Mouse (Mus musculus) ovary, postnatal 10 days (tissue): ENCODE results near the gene Tmem104.
A peak's percentile ranks its signal among the peaks of the same experiment; 100 is the strongest.

Source experiments
- DNase-seq: peaks from one replicate; pipeline ENCODE4 v3.0.0; 2022; ENCODE audit warnings: low spot score

The Tmem104 gene

DNA sequence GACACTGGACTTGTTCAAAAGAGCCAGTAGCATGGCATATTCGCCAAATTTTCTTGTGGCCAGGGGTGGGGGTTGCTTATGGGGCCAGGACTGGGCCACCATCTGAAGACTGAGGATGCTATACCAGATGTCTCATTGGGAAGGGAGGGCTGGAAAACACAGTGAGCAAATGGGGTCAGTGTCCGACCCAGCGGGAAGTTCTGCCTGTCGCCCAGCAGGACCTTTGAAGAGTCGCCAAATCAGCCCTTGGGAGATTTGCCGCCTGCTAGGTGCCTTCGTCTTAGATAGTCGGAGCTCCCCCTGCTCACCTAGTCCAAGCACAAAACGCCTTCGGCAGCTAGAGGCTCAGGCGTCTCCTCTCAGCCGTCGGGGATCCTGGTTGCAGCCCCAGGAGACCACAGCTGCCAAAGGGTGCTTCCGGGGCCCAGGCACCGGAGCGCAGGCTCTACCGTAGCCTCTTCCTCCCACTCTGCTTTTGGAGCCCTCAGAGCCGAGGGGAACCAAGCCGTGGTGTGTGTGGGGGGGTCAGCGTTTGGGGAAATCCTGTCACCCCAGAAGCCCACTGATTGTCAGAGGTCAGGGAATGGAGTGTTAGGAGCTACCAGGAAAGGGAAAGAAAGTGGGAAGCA is 78.6 kb downstream of the Tmem104 start:
- DNase-seq: no peak

- DNase-seq: no peak
Observed at GRCm38 (mm10) chr11:115266400-115266778, 79.1 kb downstream of the Tmem104 start.

- DNase-seq: no peak
Observed at GRCm38 (mm10) chr11:115267061-115267883, 80.0 kb downstream of the Tmem104 start, which contains the start of gene Grin2c. Grin2c (minus strand) TSS chr11:115267243.

DNA sequence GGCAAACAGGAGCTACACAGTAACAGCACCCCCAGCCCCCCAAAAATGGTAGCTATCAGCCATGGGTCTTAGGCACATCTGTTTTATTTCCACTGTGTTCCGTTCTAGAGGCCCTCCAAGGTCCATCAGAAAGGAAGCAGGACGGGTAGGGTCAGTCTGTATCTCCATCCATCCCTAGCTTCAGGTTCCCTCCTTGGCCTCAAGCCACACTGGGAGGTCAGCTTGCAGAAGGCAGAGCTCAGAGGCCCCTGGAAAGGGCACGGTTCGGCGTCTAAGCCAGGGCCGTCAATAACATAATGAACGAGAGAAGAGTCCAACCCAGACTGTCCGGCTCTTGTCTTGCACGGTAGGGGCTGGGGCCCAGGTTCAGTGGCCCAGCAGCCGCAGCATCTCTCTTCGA is 80.7 kb downstream of the Tmem104 start:
- DNase-seq: no peak

DNA sequence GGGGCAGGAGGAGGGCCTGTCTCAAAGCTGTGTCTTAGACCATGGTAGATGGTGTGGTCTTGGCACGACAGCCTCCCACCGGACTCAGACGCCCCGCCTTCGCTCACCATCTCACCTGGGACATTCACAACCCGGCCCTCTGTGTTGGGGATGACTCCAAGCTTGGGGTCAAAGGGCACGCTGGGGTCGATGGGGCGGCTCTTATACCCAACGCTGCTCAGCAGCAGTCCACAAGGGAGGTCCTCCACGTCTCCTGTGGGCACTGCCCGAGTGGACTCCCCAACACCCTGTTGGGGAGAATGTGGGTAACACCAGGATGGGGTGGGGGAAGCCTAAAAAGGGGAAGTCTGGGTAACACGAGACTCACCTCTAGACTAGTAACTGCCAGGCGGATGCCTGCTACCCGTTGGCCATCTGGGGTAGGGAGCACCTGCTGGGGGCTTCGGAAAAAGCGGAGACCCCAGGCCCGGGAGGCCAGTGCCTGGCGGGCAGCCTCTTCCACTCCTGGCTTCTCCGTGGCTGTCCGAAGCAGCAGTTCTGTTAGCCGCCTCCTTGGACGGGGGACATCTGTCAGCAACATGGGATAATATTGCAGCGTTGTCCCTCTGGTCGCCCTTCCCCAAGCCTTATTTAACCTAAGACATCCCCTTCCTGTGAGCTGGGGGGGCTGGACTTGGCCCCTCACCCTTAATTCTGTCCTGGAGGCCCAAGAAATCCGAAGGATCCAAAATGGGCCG is 82.2 kb downstream of the Tmem104 start:
- DNase-seq: no peak

DNA sequence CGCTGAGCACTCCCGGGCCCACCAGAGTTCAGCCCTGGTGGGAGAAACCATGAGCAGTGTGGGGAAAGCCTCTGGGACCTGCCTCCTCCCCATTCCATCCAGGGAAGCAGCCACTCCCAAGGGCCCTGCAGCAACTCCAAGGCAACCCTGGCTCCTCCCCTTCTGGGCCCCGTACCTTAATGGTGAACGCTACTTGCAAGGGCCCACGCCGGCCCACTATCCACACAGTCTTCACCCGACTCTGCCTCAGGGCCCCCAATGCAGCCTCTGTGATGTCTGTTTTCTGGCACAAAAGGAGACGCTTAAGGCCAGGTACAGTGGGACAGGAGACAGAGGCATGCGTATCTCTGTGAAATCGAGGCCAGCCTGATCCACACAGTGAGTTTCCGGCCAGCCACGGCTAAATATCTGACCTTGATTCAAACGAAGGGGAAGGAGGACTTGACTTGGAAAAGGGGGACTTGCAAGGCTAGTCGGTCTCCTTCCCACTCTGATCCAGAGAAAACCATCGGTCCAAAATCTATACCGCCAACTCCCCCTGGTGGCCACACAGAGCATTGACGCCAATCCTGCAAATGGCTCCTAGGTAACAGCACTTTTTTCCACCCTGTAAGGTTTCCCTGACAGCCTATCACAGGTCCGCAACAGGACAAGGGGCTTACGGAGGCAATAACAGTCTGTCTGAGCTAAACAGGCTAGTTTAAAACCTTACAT is 83.0 kb downstream of the Tmem104 start:
- peak; percentile 69 for DNase-seq

GRCm38 (mm10) chr11:115271052-115271451 is 83.8 kb downstream of the Tmem104 start:
- no peak for DNase-seq

DNA sequence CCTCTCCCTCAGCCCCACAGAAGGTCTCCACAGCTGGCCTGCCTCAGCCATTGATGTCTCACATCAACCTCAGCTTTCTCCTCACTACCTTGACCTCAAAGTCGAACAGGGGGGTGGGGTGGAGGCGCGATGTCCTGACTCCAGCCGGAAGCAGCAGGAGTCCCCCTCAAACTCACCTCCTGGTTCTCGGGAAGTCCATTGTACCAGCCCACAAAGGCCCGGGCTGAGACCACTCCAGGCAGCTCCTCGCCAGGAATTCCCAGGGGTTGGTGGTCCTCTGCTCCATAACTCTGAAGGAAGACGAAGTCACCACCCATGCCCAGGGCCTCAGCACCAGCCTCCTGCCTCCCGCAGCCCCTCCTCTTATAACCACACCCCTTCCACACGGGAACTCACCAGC is 84.2 kb downstream of the Tmem104 start:
- no peak for DNase-seq

DNA sequence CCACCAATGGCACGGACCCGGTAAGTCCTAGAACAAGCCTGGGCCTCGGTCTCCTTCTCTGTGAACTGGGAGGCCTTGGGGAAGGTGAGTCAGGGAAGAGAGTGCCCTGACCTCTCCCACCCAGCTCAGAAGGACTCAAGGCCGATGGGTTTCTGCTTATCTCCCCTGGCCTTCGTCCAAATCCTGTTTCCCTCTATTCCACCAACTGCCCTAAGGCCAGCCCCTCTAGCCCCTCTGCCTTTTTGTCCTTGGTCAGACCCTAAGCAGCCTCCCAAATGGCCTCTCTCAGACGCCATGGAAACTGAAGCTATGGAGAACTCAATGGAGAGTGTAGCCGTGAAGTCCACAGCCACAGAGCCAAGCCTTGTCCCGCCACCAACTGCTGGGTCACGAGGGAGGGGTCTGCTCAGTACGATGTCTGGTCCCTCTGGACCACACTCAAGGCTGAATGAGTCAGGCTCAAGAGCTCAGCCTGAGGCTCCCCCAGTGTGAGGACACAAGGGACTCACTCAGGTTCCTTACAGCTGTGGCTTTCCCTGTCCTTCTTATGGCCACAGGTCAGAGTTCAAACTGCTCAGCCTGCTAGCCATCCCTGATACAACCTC is 85.7 kb downstream of the Tmem104 start:
- DNase-seq: no peak

- no peak for DNase-seq
Observed at GRCm38 (mm10) chr11:115273735-115274134, 86.4 kb downstream of the Tmem104 start.

GRCm38 (mm10) chr11:115274178-115274577 is 86.9 kb downstream of the Tmem104 start:
- DNase-seq: no peak

DNA sequence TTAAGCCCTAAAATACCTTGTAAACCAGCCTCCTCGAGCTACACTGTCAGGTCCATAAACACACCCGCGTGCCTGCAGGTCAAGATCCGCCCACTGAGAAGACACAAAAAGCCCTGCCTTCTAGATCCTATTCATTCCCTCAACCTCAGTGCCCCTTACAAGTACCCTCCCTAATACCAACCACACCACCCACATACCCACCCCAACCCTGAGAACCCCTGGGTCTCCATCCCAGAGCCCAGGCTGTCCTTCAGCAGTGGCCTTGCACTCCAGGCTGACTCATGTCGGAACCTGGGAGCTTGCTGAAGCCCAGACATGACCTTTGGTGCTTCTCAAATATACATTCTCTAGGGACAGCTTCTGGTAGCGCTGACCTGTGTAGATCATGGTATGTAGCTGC is 87.5 kb downstream of the Tmem104 start:
- no peak for DNase-seq

DNA sequence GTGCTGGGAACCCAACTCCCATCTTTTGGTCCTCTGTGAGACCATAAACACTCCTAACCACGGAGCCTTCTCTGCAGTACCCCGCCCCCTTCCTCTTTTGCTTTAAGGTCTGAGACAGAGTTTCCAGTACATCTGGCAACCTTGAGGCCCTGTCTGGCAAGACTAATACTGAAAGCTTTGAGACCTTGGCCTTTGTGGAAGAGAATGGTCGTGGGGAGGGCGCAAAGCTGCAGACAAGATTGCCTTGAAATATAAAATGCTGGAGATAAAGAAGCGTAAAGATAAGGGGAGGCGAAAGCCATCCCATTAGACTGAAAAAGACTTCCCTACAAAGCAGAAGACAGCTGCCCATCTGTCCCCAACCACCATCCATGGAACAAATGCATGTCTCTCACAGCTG is 88.2 kb downstream of the Tmem104 start:
- no peak for DNase-seq

- no peak for DNase-seq
Observed at GRCm38 (mm10) chr11:115275954-115276353, 88.7 kb downstream of the Tmem104 start.

- DNase-seq: peak; percentile 86
Observed at GRCm38 (mm10) chr11:115276780-115277603, 89.7 kb downstream of the Tmem104 start, which contains the start of gene Fdxr. Fdxr (minus strand) TSS chr11:115277050.

DNA sequence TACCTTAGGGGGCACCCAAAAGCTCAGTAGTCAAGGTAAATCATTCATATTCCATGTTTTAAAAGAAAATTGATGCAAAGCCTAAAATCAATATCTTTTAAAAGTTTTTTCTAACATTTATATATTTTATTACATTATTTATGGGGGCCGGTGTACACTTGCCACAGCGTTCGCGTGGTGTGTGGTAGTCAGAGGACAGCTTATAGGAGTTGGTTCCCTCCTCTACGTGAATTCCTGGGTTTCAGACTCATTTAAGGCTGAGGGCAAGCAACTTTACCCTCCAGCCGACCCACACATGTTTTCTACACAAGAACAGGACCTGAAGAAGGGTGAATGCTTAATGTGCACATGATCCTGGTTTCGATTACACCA is 90.3 kb downstream of the Tmem104 start:
- DNase-seq: no peak

- no peak for DNase-seq
Observed at GRCm38 (mm10) chr11:115278176-115278575, 90.9 kb downstream of the Tmem104 start.

DNA sequence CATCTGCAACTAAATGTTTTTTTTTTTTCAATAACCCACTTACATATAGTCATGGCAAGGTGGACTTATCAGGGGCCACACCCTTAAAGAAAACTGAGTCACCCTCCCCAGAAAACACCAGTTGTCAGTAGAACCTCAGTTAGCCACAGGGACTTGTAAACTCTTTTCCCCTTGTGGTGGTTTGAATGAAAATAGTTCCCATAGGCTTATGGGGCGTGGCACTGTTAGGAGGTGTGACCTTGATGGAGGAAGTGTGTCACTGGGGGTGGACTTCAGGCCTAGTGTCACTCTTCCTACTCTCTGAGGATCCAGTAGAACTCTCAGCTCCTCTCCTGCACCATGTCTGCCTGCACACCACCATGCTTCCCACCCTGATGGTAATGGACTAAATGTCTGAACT is 92.4 kb downstream of the Tmem104 start:
- DNase-seq: no peak

GRCm38 (mm10) chr11:115282295-115282694 is 95.0 kb downstream of the Tmem104 start:
- DNase-seq: no peak

- no peak for DNase-seq
Observed at GRCm38 (mm10) chr11:115282723-115283485, 95.6 kb downstream of the Tmem104 start.
